Mouse (Mus musculus): Measurements from ENCODE around the gene Nabp2. TPM values are rescaled to one million over a fixed set of nuclear protein-coding genes. Genes with fewer than 3 reads are reported as not detected.

Gene Nabp2
- total RNA-seq, 4 experiments from 2014 or later = 94.4 to 107 (median 100) TPM

- no peak for DNase-seq (ENCODE audit: low spot score in 2 of 2)
Observed at GRCm38 (mm10) chr10:128388941-128389340, 22.4 kb downstream of the Nabp2 start.

GRCm38 (mm10) chr10:128385902-128386301 is 25.4 kb downstream of the Nabp2 start:
- no peak for DNase-seq (ENCODE audit: low spot score in 2 of 2)

- no peak for DNase-seq (ENCODE audit: low spot score in 2 of 2)
Observed at GRCm38 (mm10) chr10:128382482-128382881, 28.8 kb downstream of the Nabp2 start.

GRCm38 (mm10) chr10:128380565-128380964 is 30.7 kb downstream of the Nabp2 start:
- no peak for DNase-seq (ENCODE audit: low spot score in 2 of 2)

GRCm38 (mm10) chr10:128379260-128379659 is 32.0 kb downstream of the Nabp2 start:
- no peak for DNase-seq (ENCODE audit: low spot score in 2 of 2)

GRCm38 (mm10) chr10:128378462-128378861 is 32.8 kb downstream of the Nabp2 start:
- no peak for DNase-seq (ENCODE audit: low spot score in 2 of 2)

- DNase-seq (ENCODE audit: low spot score in 2 of 2) = no peak
Observed at GRCm38 (mm10) chr10:128377940-128378448, 33.3 kb downstream of the Nabp2 start.

GRCm38 (mm10) chr10:128377222-128377939 is 33.9 kb downstream of the Nabp2 start:
- peak in 1 of 2 experiments; percentile 41 for DNase-seq (ENCODE audit: low spot score in 2 of 2)

- DNase-seq (ENCODE audit: low spot score in 2 of 2) = peak in 1 of 2 experiments; percentile 72
Observed at GRCm38 (mm10) chr10:128376455-128377211, 34.7 kb downstream of the Nabp2 start, which contains the start of gene Ankrd52. TSS of gene Ankrd52 (plus strand) at chr10:128377115.

- no peak for DNase-seq (ENCODE audit: low spot score in 2 of 2)
Observed at GRCm38 (mm10) chr10:128376099-128376454, 35.2 kb downstream of the Nabp2 start.

GRCm38 (mm10) chr10:128374393-128374792 is 36.9 kb downstream of the Nabp2 start:
- no peak for DNase-seq (ENCODE audit: low spot score in 2 of 2)

GRCm38 (mm10) chr10:128372989-128373748 is 38.1 kb downstream of the Nabp2 start:
- DNase-seq (ENCODE audit: low spot score in 2 of 2) = no peak

- DNase-seq (ENCODE audit: low spot score in 2 of 2) = no peak
Observed at GRCm38 (mm10) chr10:128372142-128372541, 39.1 kb downstream of the Nabp2 start.

- DNase-seq (ENCODE audit: low spot score in 2 of 2) = no peak
Observed at GRCm38 (mm10) chr10:128370601-128371000, 40.7 kb downstream of the Nabp2 start.

- no peak for DNase-seq (ENCODE audit: low spot score in 2 of 2)
Observed at GRCm38 (mm10) chr10:128370021-128370420, 41.3 kb downstream of the Nabp2 start.

- no peak for DNase-seq (ENCODE audit: low spot score in 2 of 2)
Observed at GRCm38 (mm10) chr10:128369599-128369998, 41.7 kb downstream of the Nabp2 start.

GRCm38 (mm10) chr10:128369218-128369543 is 42.1 kb downstream of the Nabp2 start:
- DNase-seq (ENCODE audit: low spot score in 2 of 2) = no peak

- peak; percentile 92 to 94 for DNase-seq (ENCODE audit: low spot score in 2 of 2)
Observed at GRCm38 (mm10) chr10:128368402-128369217, 42.7 kb downstream of the Nabp2 start, which contains the start of gene Coq10a. TSS of gene Coq10a (minus strand) at chr10:128368997.

- DNase-seq (ENCODE audit: low spot score in 2 of 2) = no peak
Observed at GRCm38 (mm10) chr10:128367899-128368401, 43.3 kb downstream of the Nabp2 start.

- no peak for DNase-seq (ENCODE audit: low spot score in 2 of 2)
Observed at GRCm38 (mm10) chr10:128362568-128362967, 48.7 kb downstream of the Nabp2 start.

GRCm38 (mm10) chr10:128361836-128362235 is 49.5 kb downstream of the Nabp2 start:
- DNase-seq (ENCODE audit: low spot score in 2 of 2) = no peak
